Mouse (Mus musculus): ENCODE data around the gene Vav3. TPM values are rescaled to one million over a fixed set of nuclear protein-coding genes. Genes with fewer than 3 reads are reported as not detected.

The Vav3 gene
- total and polyA plus RNA-seq, 2 experiments from 2014 or later, result 9.2 to 11.6 TPM

GRCm38 (mm10) chr3:109467288-109467687 is 126.8 kb downstream of the Vav3 start:
- no peaks in the 10 kb centered on the region for H3K27me3 ChIP-seq (ENCODE audit: insufficient read depth, low read length)
- 72% methylated on average over 4 of the region's 4 CpGs for WGBS
- no peak for ATAC-seq (ENCODE audit: low FRiP score)

GRCm38 (mm10) chr3:109469465-109469864 is 129.0 kb downstream of the Vav3 start:
- no peaks in the 10 kb centered on the region for H3K36me3 ChIP-seq (ENCODE audit: insufficient read depth, low read length)
- H3K9ac ChIP-seq (replicated peaks; ENCODE audit: low read length, poor library complexity, severe bottlenecking), result no peak overlapping the region
- no peak for TF ChIP-seq CTCF (IDR thresholded peaks at IDR 0.05)
- H3K4me1 ChIP-seq (ENCODE audit: insufficient read depth, low read length), result no peaks in the 10 kb centered on the region
- no peaks in the 10 kb centered on the region for H3K9me3 ChIP-seq (ENCODE audit: low read length)
- no peaks in the 10 kb centered on the region for H3K27me3 ChIP-seq (ENCODE audit: insufficient read depth, low read length)
- 83% methylated on average over 3 of the region's 3 CpGs for WGBS
- no peak for ATAC-seq (ENCODE audit: low FRiP score)
- H3K4me2 ChIP-seq (ENCODE audit: low read depth, low read length, poor library complexity, severe bottlenecking), result no peak overlapping the region
- no peak for DNase-seq (ENCODE audit: low spot score)
- no peak overlapping the region for H3K27ac ChIP-seq (ENCODE audit: low read depth, low read length)
- H3K4me3 ChIP-seq (ENCODE audit: low read depth, low read length), result no peak overlapping the region

More at GRCm38 (mm10) chr3:109467288-109467687, 126.8 kb downstream of the Vav3 start:
- Histone ChIP-seq H3K4me3 (ENCODE audit: low read depth, low read length) (no peak overlapping the region), H3K9me3 (ENCODE audit: low read length) (no peaks in the 10 kb centered on the region), H3K36me3 (ENCODE audit: insufficient read depth, low read length) (no peaks in the 10 kb centered on the region), H3K9ac (replicated peaks; ENCODE audit: low read length, poor library complexity, severe bottlenecking) (no peak overlapping the region), H3K4me2 (ENCODE audit: low read depth, low read length, poor library complexity, severe bottlenecking) (no peak overlapping the region), H3K4me1 (ENCODE audit: insufficient read depth, low read length) (no peaks in the 10 kb centered on the region), H3K27ac (ENCODE audit: low read depth, low read length) (no peak overlapping the region)
- no peak for DNase-seq (ENCODE audit: low spot score)
- peak; percentile 41 for TF ChIP-seq CTCF (IDR thresholded peaks at IDR 0.05)

- ATAC-seq (ENCODE audit: low FRiP score) (no peak), DNase-seq (ENCODE audit: low spot score) (no peak)
- no peaks in the 10 kb centered on the region for H3K9me3 ChIP-seq (ENCODE audit: low read length)
- H3K4me1 ChIP-seq (ENCODE audit: insufficient read depth, low read length), result no peaks in the 10 kb centered on the region
- H3K9ac ChIP-seq (replicated peaks; ENCODE audit: low read length, poor library complexity, severe bottlenecking), result no peak overlapping the region
- TF ChIP-seq CTCF (IDR thresholded peaks at IDR 0.05), result no peak
- no peak overlapping the region for H3K4me3 ChIP-seq (ENCODE audit: low read depth, low read length)
- WGBS, result 82% methylated on average over 1 of the region's 1 CpGs
- H3K27ac ChIP-seq (ENCODE audit: low read depth, low read length), result no peak overlapping the region
- no peaks in the 10 kb centered on the region for H3K36me3 ChIP-seq (ENCODE audit: insufficient read depth, low read length)
- H3K4me2 ChIP-seq (ENCODE audit: low read depth, low read length, poor library complexity, severe bottlenecking), result no peak overlapping the region
- H3K27me3 ChIP-seq (ENCODE audit: insufficient read depth, low read length), result no peaks in the 10 kb centered on the region
Observed at GRCm38 (mm10) chr3:109470651-109471255, 130.3 kb downstream of the Vav3 start.

GRCm38 (mm10) chr3:109476521-109476920 is 136.1 kb downstream of the Vav3 start:
- no peaks in the 10 kb centered on the region for H3K27me3 ChIP-seq (ENCODE audit: insufficient read depth, low read length)
- no peak overlapping the region for H3K4me3 ChIP-seq (ENCODE audit: low read depth, low read length)
- no peak overlapping the region for H3K9ac ChIP-seq (replicated peaks; ENCODE audit: low read length, poor library complexity, severe bottlenecking)
- no peak for DNase-seq (ENCODE audit: low spot score)
- 57% methylated on average over 8 of the region's 8 CpGs for WGBS
- no peak for ATAC-seq (ENCODE audit: low FRiP score)
- H3K36me3 ChIP-seq (ENCODE audit: insufficient read depth, low read length), result no peaks in the 10 kb centered on the region
- H3K4me2 ChIP-seq (ENCODE audit: low read depth, low read length, poor library complexity, severe bottlenecking), result no peak overlapping the region
- no peaks in the 10 kb centered on the region for H3K9me3 ChIP-seq (ENCODE audit: low read length)
- no peaks in the 10 kb centered on the region for H3K4me1 ChIP-seq (ENCODE audit: insufficient read depth, low read length)
- H3K27ac ChIP-seq (ENCODE audit: low read depth, low read length), result no peak overlapping the region
- no peak for TF ChIP-seq CTCF (IDR thresholded peaks at IDR 0.05)

GRCm38 (mm10) chr3:109478297-109478696 is 137.8 kb downstream of the Vav3 start:
- no peak overlapping the region for H3K4me3 ChIP-seq (ENCODE audit: low read depth, low read length)
- H3K4me1 ChIP-seq (ENCODE audit: insufficient read depth, low read length), result no peaks in the 10 kb centered on the region
- H3K27ac ChIP-seq (ENCODE audit: low read depth, low read length), result no peak overlapping the region
- H3K4me2 ChIP-seq (ENCODE audit: low read depth, low read length, poor library complexity, severe bottlenecking), result no peak overlapping the region
- H3K36me3 ChIP-seq (ENCODE audit: insufficient read depth, low read length), result no peaks in the 10 kb centered on the region
- H3K27me3 ChIP-seq (ENCODE audit: insufficient read depth, low read length), result no peaks in the 10 kb centered on the region
- no peak for ATAC-seq (ENCODE audit: low FRiP score)
- WGBS, result 92% methylated on average over 4 of the region's 4 CpGs
- no peak for TF ChIP-seq CTCF (IDR thresholded peaks at IDR 0.05)
- H3K9me3 ChIP-seq (ENCODE audit: low read length), result no peaks in the 10 kb centered on the region
- H3K9ac ChIP-seq (replicated peaks; ENCODE audit: low read length, poor library complexity, severe bottlenecking), result no peak overlapping the region
- DNase-seq (ENCODE audit: low spot score), result no peak

- no peak overlapping the region for H3K4me3 ChIP-seq (ENCODE audit: low read depth, low read length)
- no peak for TF ChIP-seq CTCF (IDR thresholded peaks at IDR 0.05)
- ATAC-seq (ENCODE audit: low FRiP score) (no peak), DNase-seq (ENCODE audit: low spot score) (no peak)
- H3K9ac ChIP-seq (replicated peaks; ENCODE audit: low read length, poor library complexity, severe bottlenecking), result no peak overlapping the region
- no peaks in the 10 kb centered on the region for H3K36me3 ChIP-seq (ENCODE audit: insufficient read depth, low read length)
- WGBS, result 90% methylated on average over 2 of the region's 2 CpGs
- H3K9me3 ChIP-seq (ENCODE audit: low read length), result no peaks in the 10 kb centered on the region
- H3K27me3 ChIP-seq (ENCODE audit: insufficient read depth, low read length), result no peaks in the 10 kb centered on the region
- no peaks in the 10 kb centered on the region for H3K4me1 ChIP-seq (ENCODE audit: insufficient read depth, low read length)
- H3K27ac ChIP-seq (ENCODE audit: low read depth, low read length), result no peak overlapping the region
- H3K4me2 ChIP-seq (ENCODE audit: low read depth, low read length, poor library complexity, severe bottlenecking), result no peak overlapping the region
Observed at GRCm38 (mm10) chr3:109480625-109481024, 140.2 kb downstream of the Vav3 start.

Data from midbrain, postnatal 0 days (tissue).